Mouse (Mus musculus): ENCODE measurements around the gene Plekhg1. TPM values are rescaled to one million over a fixed set of nuclear protein-coding genes. Genes with fewer than 3 reads are reported as not detected.

Gene Plekhg1
- total RNA-seq, 2 experiments from 2014 or later, result 9.1 to 11.8 TPM

GRCm38 (mm10) chr10:3810476-3811273 lies 70.5 kb downstream of the Plekhg1 start:
- peak; percentile 13 to 16 for DNase-seq (ENCODE audit: low spot score in 2 of 2)
- intact Hi-C loops (cut with DNase I), result no loop called here

GRCm38 (mm10) chr10:3818940-3819701 lies 79.0 kb downstream of the Plekhg1 start:
- DNase-seq (ENCODE audit: low spot score in 2 of 2), result peak in 1 of 2 experiments; percentile 36
- intact Hi-C loops (cut with DNase I), result no loop called here

GRCm38 (mm10) chr10:3823826-3824225 lies 83.7 kb downstream of the Plekhg1 start:
- intact Hi-C loops (cut with DNase I), result no loop called here
- DNase-seq (ENCODE audit: low spot score in 2 of 2), result no peak

GRCm38 (mm10) chr10:3826043-3826442 lies 85.9 kb downstream of the Plekhg1 start:
- intact Hi-C loops (cut with DNase I), result no loop called here
- DNase-seq (ENCODE audit: low spot score in 2 of 2), result no peak

DNA sequence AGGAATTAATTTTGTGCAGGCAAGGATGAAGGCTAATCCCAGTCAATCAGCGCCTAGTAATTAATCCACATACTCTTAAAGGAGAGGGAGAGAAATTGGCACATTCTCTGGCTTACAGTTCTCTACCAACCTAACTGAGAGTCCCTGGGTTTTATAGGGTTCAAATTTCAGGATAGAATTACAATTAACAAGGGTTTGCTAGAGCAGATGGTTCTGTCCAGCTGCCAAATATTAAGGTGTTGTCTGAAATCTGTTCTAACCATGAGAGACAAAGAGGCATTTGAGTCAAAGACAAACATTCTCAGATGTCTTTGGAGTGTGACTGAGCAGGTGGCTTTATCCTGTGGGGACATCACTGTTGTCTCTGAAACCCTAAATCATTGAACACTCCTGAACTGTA lies 87.2 kb downstream of the Plekhg1 start:
- intact Hi-C loops (cut with DNase I), result no loop called here

GRCm38 (mm10) chr10:3829472-3829871 lies 89.3 kb downstream of the Plekhg1 start:
- DNase-seq (ENCODE audit: low spot score in 2 of 2), result no peak
- intact Hi-C loops (cut with DNase I), result no loop called here

More for the DNA sequence above, 87.2 kb downstream of the Plekhg1 start:
- DNase-seq (ENCODE audit: low spot score in 2 of 2), result no peak

DNA sequence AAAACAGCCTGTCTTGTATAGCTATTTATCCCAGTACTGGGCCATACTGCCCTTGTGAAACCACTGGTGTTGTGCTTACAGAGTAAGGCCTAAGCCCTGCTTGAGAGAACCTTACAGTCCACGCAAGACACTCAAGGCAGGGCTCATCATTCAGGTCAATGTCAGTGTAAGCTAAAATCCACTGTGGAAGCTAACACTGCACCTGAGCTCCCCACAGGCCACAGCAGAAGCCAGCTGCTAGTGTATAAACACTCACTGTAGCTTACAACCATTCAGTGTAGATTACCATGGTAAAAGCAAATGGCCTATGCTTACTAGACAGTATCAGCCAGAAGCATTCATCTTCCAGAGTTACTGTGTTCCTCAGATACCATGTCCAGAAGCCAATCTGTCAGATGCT lies 90.5 kb downstream of the Plekhg1 start:
- no peak for DNase-seq (ENCODE audit: low spot score in 2 of 2)
- intact Hi-C loops (cut with DNase I), result no loop called here

GRCm38 (mm10) chr10:3831597-3832351 lies 91.6 kb downstream of the Plekhg1 start:
- intact Hi-C loops (cut with DNase I), result no loop called here
- no peak for DNase-seq (ENCODE audit: low spot score in 2 of 2)

DNA sequence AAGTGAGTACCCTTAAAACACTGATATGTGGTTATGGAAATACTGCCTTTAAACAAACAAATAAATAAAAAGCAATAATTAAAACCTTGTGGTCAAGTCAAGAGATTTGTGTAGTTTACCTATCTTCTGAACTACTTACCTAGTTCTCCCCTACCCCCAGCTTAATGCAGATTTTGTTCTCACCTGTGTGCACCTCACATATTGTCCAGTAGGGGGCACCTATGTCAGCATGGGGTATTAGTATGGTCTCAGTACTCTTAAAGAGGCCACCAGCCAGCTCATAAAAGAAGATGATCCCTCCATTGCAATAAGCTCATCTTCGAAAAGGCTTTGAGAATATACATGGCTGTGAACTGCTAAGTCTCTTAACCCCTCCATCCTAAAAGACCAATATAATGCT lies 93.9 kb downstream of the Plekhg1 start:
- intact Hi-C loops (cut with DNase I), result no loop called here

DNA sequence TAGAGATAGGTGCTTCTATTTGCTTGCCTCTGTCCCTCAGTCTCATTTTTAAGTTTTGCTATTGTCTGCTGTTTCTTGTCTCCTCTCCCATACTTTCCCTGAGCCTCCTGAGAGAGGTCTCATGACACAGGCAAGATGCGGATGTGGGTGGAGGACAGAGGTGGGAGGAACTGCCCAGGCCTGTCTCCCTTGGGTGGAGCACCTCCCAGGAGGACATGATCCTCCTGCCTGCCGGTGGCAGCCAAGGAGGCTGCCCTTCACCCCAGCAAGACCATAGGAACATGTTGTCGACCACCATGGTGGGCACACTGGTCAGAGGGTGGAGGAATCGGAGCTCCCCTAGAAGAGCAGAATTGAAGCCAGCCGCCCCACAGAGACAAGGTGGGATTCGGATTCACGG lies 94.5 kb downstream of the Plekhg1 start:
- intact Hi-C loops (cut with DNase I), result no loop called here
- no peak for DNase-seq (ENCODE audit: low spot score in 2 of 2)

More for the DNA sequence above, 93.9 kb downstream of the Plekhg1 start:
- DNase-seq (ENCODE audit: low spot score in 2 of 2), result no peak

DNA sequence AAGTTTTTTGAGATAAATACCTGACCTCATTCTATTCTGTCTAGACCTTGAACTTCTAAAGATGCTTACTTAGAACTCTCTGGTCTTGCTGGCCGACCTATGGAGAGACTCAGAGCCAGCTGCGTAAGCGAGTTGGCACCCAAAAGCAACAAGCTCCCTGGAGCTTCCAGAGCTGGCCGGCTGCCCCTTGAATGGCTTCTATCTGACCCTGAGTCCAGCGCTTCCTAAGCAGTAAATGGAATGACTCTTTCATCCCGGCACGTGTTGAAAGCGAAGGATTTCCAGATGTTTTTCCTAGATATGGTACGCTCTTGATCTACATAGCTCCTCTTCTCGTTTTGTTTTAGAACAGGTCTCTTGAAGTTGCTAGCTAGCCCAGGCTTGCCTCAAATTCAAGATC lies 95.5 kb downstream of the Plekhg1 start:
- DNase-seq (ENCODE audit: low spot score in 2 of 2), result no peak
- intact Hi-C loops (cut with DNase I), result no loop called here

GRCm38 (mm10) chr10:3839748-3840432 lies 99.7 kb downstream of the Plekhg1 start:
- intact Hi-C loops (cut with DNase I), result no loop called here
- DNase-seq (ENCODE audit: low spot score in 2 of 2), result no peak

GRCm38 (mm10) chr10:3844430-3844829 lies 104.3 kb downstream of the Plekhg1 start:
- intact Hi-C loops (cut with DNase I), result no loop called here
- no peak for DNase-seq (ENCODE audit: low spot score in 2 of 2)

GRCm38 (mm10) chr10:3847021-3847420 lies 106.9 kb downstream of the Plekhg1 start:
- DNase-seq (ENCODE audit: low spot score in 2 of 2), result no peak
- intact Hi-C loops (cut with DNase I), result no loop called here

DNA sequence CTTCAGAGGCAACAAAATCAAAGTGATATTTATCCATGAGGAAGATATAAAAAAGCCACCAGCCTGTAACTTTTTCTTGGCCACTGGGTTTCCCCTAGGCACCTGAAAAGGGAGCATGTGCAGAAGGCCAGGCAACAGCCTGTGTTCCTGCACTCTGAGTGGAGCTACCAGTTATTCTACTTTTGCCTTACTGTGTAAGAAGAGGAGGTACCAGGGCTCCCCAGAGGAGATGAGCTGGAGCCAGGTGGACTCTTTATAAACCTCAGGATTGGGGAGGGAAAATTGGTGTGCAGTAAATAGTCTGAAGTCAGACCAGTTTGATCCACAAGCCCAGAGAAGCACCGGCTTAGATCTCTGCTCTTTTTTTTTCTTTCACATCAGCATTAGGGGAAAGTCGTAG lies 111.3 kb downstream of the Plekhg1 start:
- DNase-seq (ENCODE audit: low spot score in 2 of 2), result no peak
- intact Hi-C loops (cut with DNase I), result no loop called here

- intact Hi-C loops (cut with DNase I), result no loop called here
- no peak for DNase-seq (ENCODE audit: low spot score in 2 of 2)
Measured at GRCm38 (mm10) chr10:3852733-3853132, 112.6 kb downstream of the Plekhg1 start.

GRCm38 (mm10) chr10:3857912-3858311 lies 117.7 kb downstream of the Plekhg1 start:
- no peak for DNase-seq (ENCODE audit: low spot score in 2 of 2)
- intact Hi-C loops (cut with DNase I), result no loop called here

DNA sequence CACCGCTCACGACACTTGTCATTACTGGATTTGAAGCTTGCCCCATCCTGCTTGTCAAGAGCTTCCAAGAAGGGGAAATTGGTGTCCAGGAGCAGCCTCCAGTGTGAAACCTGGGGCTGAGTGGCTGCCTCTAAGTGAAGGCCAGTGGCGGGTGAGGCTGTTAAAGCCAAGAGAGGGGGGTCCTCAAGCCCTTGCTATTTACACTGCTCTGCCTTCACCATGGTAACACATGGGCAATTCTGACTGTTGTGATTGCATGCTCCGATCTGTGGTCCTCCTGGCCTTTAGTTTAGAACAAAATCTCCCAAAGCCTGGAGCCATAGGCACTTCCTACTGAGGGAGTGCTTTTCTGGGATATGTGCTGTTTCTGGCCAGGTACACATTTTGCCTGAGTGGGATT lies 118.3 kb downstream of the Plekhg1 start:
- no peak for DNase-seq (ENCODE audit: low spot score in 2 of 2)
- intact Hi-C loops (cut with DNase I), result no loop called here

- no peak for DNase-seq (ENCODE audit: low spot score in 2 of 2)
- intact Hi-C loops (cut with DNase I), result no loop called here
Measured at GRCm38 (mm10) chr10:3858961-3859714, 119.0 kb downstream of the Plekhg1 start.
